Mouse (Mus musculus): ENCODE measurements around the gene 2210407C18Rik. TPM values are rescaled to one million over a fixed set of nuclear protein-coding genes. Genes with fewer than 3 reads are reported as not detected.

Gene 2210407C18Rik
- total and polyA plus RNA-seq, 3 experiments, result not detected

GRCm38 (mm10) chr11:58643350-58643749 is 27.5 kb upstream of the 2210407C18Rik start (continued):
- TF ChIP-seq POLR2AphosphoS5 (IDR thresholded peaks at IDR 0.05; ENCODE audit: borderline replicate concordance, low read depth, low read length) (no peak), HCFC1 (IDR thresholded peaks at IDR 0.05; ENCODE audit: low read depth, low read length) (no peak)

GRCm38 (mm10) chr11:58641638-58642358 is 25.9 kb upstream of the 2210407C18Rik start:
- Histone ChIP-seq H3K36me3 (ENCODE audit: control insufficient read depth in 1 of 2, insufficient read depth in 2 of 2, low read length in 2 of 2) (peaks cover 0 to 22% of the 10 kb centered on the region in 2 experiments; a peak in 2 of 4 replicates), H3K27me3 (ENCODE audit: control insufficient read depth in 1 of 2, insufficient read depth in 2 of 2, low read length in 2 of 2) (no peaks in the 10 kb centered on the region)

GRCm38 (mm10) chr11:58641057-58641456 is 25.2 kb upstream of the 2210407C18Rik start:
- peaks cover 7 to 28% of the 10 kb centered on the region in 2 experiments for H3K4me1 ChIP-seq (ENCODE audit: control insufficient read depth in 1 of 2, insufficient read depth in 2 of 2, low read length in 2 of 2)
- DNase-seq (ENCODE audit: low read depth, low spot score), result peak; percentile 88
- H3K9me3 ChIP-seq (replicated peaks; ENCODE audit: insufficient read depth, low read length), result no peaks in the 10 kb centered on the region
- no peaks in the 10 kb centered on the region; the same call in 1 of the 2 replicates for H3K79me2 ChIP-seq (ENCODE audit: control insufficient read depth, insufficient read depth, low read length, poor library complexity)
- H3K27me3 ChIP-seq (ENCODE audit: control insufficient read depth in 1 of 2, insufficient read depth in 2 of 2, low read length in 2 of 2), result no peaks in the 10 kb centered on the region
- H3K9ac ChIP-seq (ENCODE audit: control insufficient read depth, low read depth, low read length, poor library complexity, severe bottlenecking), result peak overlapping the region; percentile 46
- H3K27ac ChIP-seq (ENCODE audit: control insufficient read depth, low read depth, low read length), result peak overlapping the region; percentile 73
- peak overlapping the region; percentile 45 to 52 for H3K4me3 ChIP-seq (ENCODE audit: control insufficient read depth in 1 of 2, insufficient read depth in 1 of 2, low read depth in 2 of 2, low read length in 2 of 2)
- peaks cover 0 to 23% of the 10 kb centered on the region in 2 experiments; a peak in 2 of 4 replicates for H3K36me3 ChIP-seq (ENCODE audit: control insufficient read depth in 1 of 2, insufficient read depth in 2 of 2, low read length in 2 of 2)
- TF ChIP-seq TBP (IDR thresholded peaks at IDR 0.05; ENCODE audit: low read depth, low read length), result 0 out of 2 replicates have a peak, but pooled peaks have one; percentile 52
- no peak for TF ChIP-seq SMC3 (IDR thresholded peaks at IDR 0.05; ENCODE audit: low read depth, low read length)
- peak in 1 of 2 experiments; percentile 31; a peak in 2 of 4 replicates for TF ChIP-seq EP300 (IDR thresholded peaks at IDR 0.05; ENCODE audit: low read depth in 1 of 2, low read length in 2 of 2)
- peak; percentile 64 for TF ChIP-seq GATA1 (IDR thresholded peaks at IDR 0.05; ENCODE audit: low read depth, low read length)
- no peak for TF ChIP-seq POLR2AphosphoS2 (IDR thresholded peaks at IDR 0.05; ENCODE audit: low read length)
- TF ChIP-seq MEF2A (IDR thresholded peaks at IDR 0.05; ENCODE audit: extremely low read depth, insufficient replicate concordance, low read depth, low read length, poor library complexity, severe bottlenecking), result no peak
- peak in 1 of 2 experiments; percentile 62; a peak in 2 of 4 replicates for TF ChIP-seq POLR2A (IDR thresholded peaks at IDR 0.05; ENCODE audit: control insufficient read depth in 1 of 2, insufficient read depth in 1 of 2, low read depth in 1 of 2, low read length in 2 of 2, poor library complexity in 1 of 2)
- TF ChIP-seq ETS1 (IDR thresholded peaks at IDR 0.05; ENCODE audit: low read depth, low read length), result peak; percentile 43; the same call in 1 of the 2 replicates
- 0 out of 2 replicates have a peak, but pooled peaks have one; percentile 41 for TF ChIP-seq NELFE (IDR thresholded peaks at IDR 0.05; ENCODE audit: low read depth, low read length)
- no peak for TF ChIP-seq NRF1 (IDR thresholded peaks at IDR 0.05; ENCODE audit: insufficient read depth, low read depth, low read length, poor library complexity, severe bottlenecking)
- TF ChIP-seq MXI1 (IDR thresholded peaks at IDR 0.05; ENCODE audit: low read depth, low read length), result peak; percentile 94
- peak; percentile 57; the same call in 1 of the 2 replicates for TF ChIP-seq TAL1 (IDR thresholded peaks at IDR 0.05; ENCODE audit: low read length)
- peak; percentile 92 for TF ChIP-seq MAX (IDR thresholded peaks at IDR 0.05; ENCODE audit: low read length)
- TF ChIP-seq MYC (IDR thresholded peaks at IDR 0.05; ENCODE audit: low read depth, low read length), result peak; percentile 95
- no peak for TF ChIP-seq RCOR1 (IDR thresholded peaks at IDR 0.05; ENCODE audit: low read depth, low read length)
- 0 out of 2 replicates have a peak, but pooled peaks have one; percentile 25 for TF ChIP-seq TCF12 (IDR thresholded peaks at IDR 0.05; ENCODE audit: low read depth, low read length)

More at GRCm38 (mm10) chr11:58641638-58642358, 25.9 kb upstream of the 2210407C18Rik start:
- H3K9me3 ChIP-seq (replicated peaks; ENCODE audit: insufficient read depth, low read length), result no peaks in the 10 kb centered on the region
- H3K27ac ChIP-seq (ENCODE audit: control insufficient read depth, low read depth, low read length), result peak overlapping the region; percentile 73
- peak overlapping the region; percentile 46 for H3K9ac ChIP-seq (ENCODE audit: control insufficient read depth, low read depth, low read length, poor library complexity, severe bottlenecking)
- TF ChIP-seq JUND (IDR thresholded peaks at IDR 0.05; ENCODE audit: low read depth, low read length) (no peak), MAZ (IDR thresholded peaks at IDR 0.05; ENCODE audit: low read depth, low read length) (no peak), USF2 (IDR thresholded peaks at IDR 0.05; ENCODE audit: borderline replicate concordance in 1 of 2, insufficient read depth in 1 of 2, low read depth in 1 of 2, low read length in 2 of 2) (no peak), ZC3H11A (IDR thresholded peaks at IDR 0.05; ENCODE audit: low read depth, low read length) (no peak), TAL1 (IDR thresholded peaks at IDR 0.05; ENCODE audit: low read length) (peak; percentile 92), EP300 (IDR thresholded peaks at IDR 0.05; ENCODE audit: low read depth in 1 of 2, low read length in 2 of 2) (peak; percentile 78 to 88), SMC3 (IDR thresholded peaks at IDR 0.05; ENCODE audit: low read depth, low read length) (no peak), TCF12 (IDR thresholded peaks at IDR 0.05; ENCODE audit: low read depth, low read length) (peak; percentile 90), RCOR1 (IDR thresholded peaks at IDR 0.05; ENCODE audit: low read depth, low read length) (peak; percentile 75; the same call in 1 of the 2 replicates), MXI1 (IDR thresholded peaks at IDR 0.05; ENCODE audit: low read depth, low read length) (no peak; the same call in none of the 2 replicates), MAFK (IDR thresholded peaks at IDR 0.05; ENCODE audit: borderline replicate concordance, low read depth, low read length) (0 out of 2 replicates have a peak, but pooled peaks have one; percentile 27), TBP (IDR thresholded peaks at IDR 0.05; ENCODE audit: low read depth, low read length) (no peak), MYC (IDR thresholded peaks at IDR 0.05; ENCODE audit: low read depth, low read length) (no peak), NELFE (IDR thresholded peaks at IDR 0.05; ENCODE audit: low read depth, low read length) (no peak), KAT2A (conservative IDR thresholded peaks at IDR 0.05; ENCODE audit: low read depth, low read length) (no peak), POLR2AphosphoS2 (IDR thresholded peaks at IDR 0.05; ENCODE audit: low read length) (no peak), GATA1 (IDR thresholded peaks at IDR 0.05; ENCODE audit: low read depth, low read length) (peak; percentile 75), ETS1 (IDR thresholded peaks at IDR 0.05; ENCODE audit: low read depth, low read length) (peak; percentile 93), MEF2A (IDR thresholded peaks at IDR 0.05; ENCODE audit: extremely low read depth, insufficient replicate concordance, low read depth, low read length, poor library complexity, severe bottlenecking) (no peak), POLR2A (IDR thresholded peaks at IDR 0.05; ENCODE audit: control insufficient read depth in 1 of 2, insufficient read depth in 1 of 2, low read depth in 1 of 2, low read length in 2 of 2, poor library complexity in 1 of 2) (peak in 1 of 2 experiments; percentile 25; a peak in 1 of 4 replicates), MAX (IDR thresholded peaks at IDR 0.05; ENCODE audit: low read length) (peak; percentile 55; the same call in 1 of the 2 replicates), GABPA (IDR thresholded peaks at IDR 0.05; ENCODE audit: low read depth, low read length) (peak; percentile 70), SIN3A (IDR thresholded peaks at IDR 0.05; ENCODE audit: low read length) (peak; percentile 69; the same call in 1 of the 2 replicates)
- no peaks in the 10 kb centered on the region; the same call in 1 of the 2 replicates for H3K79me2 ChIP-seq (ENCODE audit: control insufficient read depth, insufficient read depth, low read length, poor library complexity)
- peak; percentile 96 for DNase-seq (ENCODE audit: low read depth, low spot score)
- H3K4me1 ChIP-seq (ENCODE audit: control insufficient read depth in 1 of 2, insufficient read depth in 2 of 2, low read length in 2 of 2), result peaks cover 7 to 27% of the 10 kb centered on the region in 2 experiments
- peak overlapping the region; percentile 45 to 52 for H3K4me3 ChIP-seq (ENCODE audit: control insufficient read depth in 1 of 2, insufficient read depth in 1 of 2, low read depth in 2 of 2, low read length in 2 of 2)

Data from MEL (cell line).